Mouse (Mus musculus) thymus, adult 2 months (tissue): ENCODE data around the gene Agrp.

Experiments used
- CTCF ChIP-seq: fragments of 200-500 bp; IDR thresholded peaks from 2 replicates; pipeline ENCODE4 v1.5.1; 2012; ENCODE audit warnings: mild to moderate bottlenecking, control low read depth, low read length, moderate library complexity, borderline replicate concordance; ENCODE audit not compliant: control insufficient read depth, poor library complexity, insufficient read depth; ENCODE audit errors: extremely low read depth
- POLR2A ChIP-seq: fragments of 200-500 bp; IDR thresholded peaks from 2 replicates; pipeline ENCODE4 v1.6.1; 2012; ENCODE audit warnings: mild to moderate bottlenecking, low read length, control low read depth, moderate library complexity; ENCODE audit not compliant: control insufficient read depth, poor library complexity, insufficient read depth; ENCODE audit errors: extremely low read depth

DNA sequence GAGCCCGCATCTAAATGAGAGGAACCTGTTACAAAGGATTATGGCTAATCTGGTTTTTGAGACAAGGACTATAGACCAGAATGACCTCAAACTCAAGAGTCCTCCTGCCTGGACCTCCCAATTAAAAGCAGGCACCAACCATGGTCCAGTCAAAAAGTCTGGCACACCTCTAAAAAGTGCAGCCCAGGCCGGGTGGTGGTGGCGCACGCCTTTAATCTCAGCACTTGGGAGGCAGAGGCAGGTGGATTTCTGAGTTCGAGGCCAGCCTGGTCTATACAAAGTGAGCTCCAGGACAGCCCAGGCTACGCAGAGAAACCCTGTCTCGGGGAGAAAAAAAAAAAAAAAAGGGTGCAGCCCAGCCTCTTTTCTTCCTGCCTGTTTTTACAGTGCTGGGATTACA is 48.1 kb upstream of the Agrp start:
- TF ChIP-seq POLR2A, result no peak
- TF ChIP-seq CTCF, result no peak
